28 mouse cellular contexts compared by ENCODE assay signal in the genomic region with DNA sequence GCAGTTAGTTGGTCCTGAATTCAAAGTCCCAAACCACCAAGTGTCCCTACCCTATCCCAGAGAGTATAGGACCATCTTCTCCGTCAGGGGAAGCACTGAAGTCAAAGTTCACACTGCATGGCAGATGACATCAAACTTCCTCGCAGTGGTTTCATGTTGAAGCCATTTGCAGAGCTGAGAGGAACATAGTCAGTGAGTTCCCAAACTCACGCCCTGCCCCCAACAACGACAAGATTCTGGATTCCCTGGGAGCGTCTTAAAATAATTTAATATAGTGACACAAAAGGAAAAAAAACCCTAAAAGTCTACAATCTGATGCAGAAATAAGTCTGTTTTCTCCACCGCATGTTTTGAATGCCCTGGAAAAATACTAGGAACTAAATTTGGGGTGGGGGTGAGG.
DNase-seq lines count a peak whose midpoint lies in the region; ATAC-seq and TF ChIP-seq lines count a peak whose summit lies in the region.
"Had no signal": no experiment of that assay in that cellular context is flagged by ENCODE, and none has a peak within 500 bp of the region (broad histone marks: within the 10 kb centered on the region; RNA-seq: fewer than 3 reads in every experiment).

No protein-coding gene starts in this region.

- no peak for DNase-seq in heart, embryonic 10.5 days (ENCODE audit: low spot score)
- DNase-seq in heart, adult 9 months (ENCODE audit: low spot score in 2 of 2), result no peak
- DNase-seq in liver, adult 2 months (ENCODE audit: extremely low read depth, low read depth, low spot score), result no peak
- DNase-seq in liver, postnatal 0 days, result no peak
- DNase-seq in lung, postnatal 0 days (ENCODE audit: low spot score), result no peak
- no peak for DNase-seq in lung, postnatal 25 days (ENCODE audit: low spot score)
- DNase-seq: cerebellum, adult 11-12 months; cerebellum, adult 9-11 months; embryo, embryonic 11 days; gastrocnemius, postnatal 36 days; heart, postnatal 4 days; kidney, postnatal 25 days; liver, embryonic 13.5 days; right cerebral cortex, postnatal 4 days; thymus, adult 2 months; thymus, postnatal 36 days had no signal

- no peak overlapping the region for H3K4me2 ChIP-seq in liver, postnatal 0 days (ENCODE audit: low read depth, low read length)
- no peak overlapping the region for H3K4me2 ChIP-seq in lung, postnatal 0 days (replicated peaks; ENCODE audit: low read depth, low read length)
- H3K4me2 ChIP-seq: embryonic facial prominence, embryonic 12.5 days; heart, embryonic 15.5 days; hindbrain, embryonic 13.5 days; limb, embryonic 12.5 days; liver, embryonic 13.5 days; midbrain, embryonic 13.5 days; neural tube, embryonic 13.5 days had no signal

- no peak overlapping the region for H3K9ac ChIP-seq in liver, adult 2 months (ENCODE audit: low read depth, low read length)
- no peak overlapping the region for H3K9ac ChIP-seq in liver, postnatal 0 days (replicated peaks)
- H3K9ac ChIP-seq in lung, postnatal 0 days (replicated peaks; ENCODE audit: low read depth), result no peak overlapping the region
- H3K9ac ChIP-seq: embryonic facial prominence, embryonic 12.5 days; heart, embryonic 15.5 days; hindbrain, embryonic 13.5 days; limb, embryonic 12.5 days; liver, embryonic 13.5 days; midbrain, embryonic 13.5 days; neural tube, embryonic 13.5 days had no signal

- no peaks in the 10 kb centered on the region for H3K36me3 ChIP-seq in heart, embryonic 10.5 days
- H3K36me3 ChIP-seq in liver, adult 2 months (ENCODE audit: control insufficient read depth, insufficient read depth, low read length), result no peaks in the 10 kb centered on the region
- H3K36me3 ChIP-seq in liver, postnatal 0 days (replicated peaks; ENCODE audit: insufficient read depth, low read length), result no peaks in the 10 kb centered on the region
- H3K36me3 ChIP-seq in lung, postnatal 0 days (ENCODE audit: insufficient read depth, low read length), result no peaks in the 10 kb centered on the region
- H3K36me3 ChIP-seq: embryonic facial prominence, embryonic 12.5 days; heart, embryonic 15.5 days; hindbrain, embryonic 13.5 days; limb, embryonic 12.5 days; liver, embryonic 13.5 days; midbrain, embryonic 13.5 days; neural tube, embryonic 13.5 days had no signal

- TF ChIP-seq EP300 in liver, postnatal 0 days (IDR thresholded peaks at IDR 0.05; ENCODE audit: low read depth), result no peak
- no peak for TF ChIP-seq EP300 in lung, postnatal 0 days (IDR thresholded peaks at IDR 0.05)

- peaks cover 38% of the 10 kb centered on the region for H3K4me1 ChIP-seq in heart, embryonic 10.5 days
- H3K4me1 ChIP-seq in liver, adult 2 months (ENCODE audit: control insufficient read depth, insufficient read depth, low read length), result peaks cover 5% of the 10 kb centered on the region
- peaks cover 13% of the 10 kb centered on the region; the same call in 1 of the 2 replicates for H3K4me1 ChIP-seq in liver, postnatal 0 days (ENCODE audit: insufficient read depth)
- no peaks in the 10 kb centered on the region; the same call in 1 of the 2 replicates for H3K4me1 ChIP-seq in lung, postnatal 0 days (ENCODE audit: insufficient read depth, low read depth, low read length)
- peaks cover 29% of the 10 kb centered on the region for H3K4me1 ChIP-seq in brown adipose tissue, adult 24 weeks (ENCODE audit: control insufficient read depth, insufficient read depth, insufficient read length, low read length)
- H3K4me1 ChIP-seq: hindbrain, embryonic 13.5 days; midbrain, embryonic 13.5 days; neural tube, embryonic 13.5 days had no signal

- no peak overlapping the region for H3K4me3 ChIP-seq in heart, embryonic 10.5 days
- no peak overlapping the region for H3K4me3 ChIP-seq in liver, adult 2 months (ENCODE audit: insufficient read depth, low read depth, low read length)
- H3K4me3 ChIP-seq in liver, postnatal 0 days (ENCODE audit: low read depth, low read length), result no peak overlapping the region
- no peak overlapping the region for H3K4me3 ChIP-seq in lung, postnatal 0 days (ENCODE audit: low read depth, low read length)
- no peak overlapping the region for H3K4me3 ChIP-seq in brown adipose tissue, adult 24 weeks (ENCODE audit: insufficient read depth, low read depth, low read length)
- H3K4me3 ChIP-seq: embryonic facial prominence, embryonic 12.5 days; heart, embryonic 15.5 days; hindbrain, embryonic 13.5 days; left cerebral cortex, adult 2 months; limb, embryonic 12.5 days; liver, embryonic 13.5 days; midbrain, embryonic 13.5 days; neural tube, embryonic 13.5 days had no signal

- TF ChIP-seq CTCF in liver, adult 2 months (IDR thresholded peaks at IDR 0.05; ENCODE audit: low read depth, low read length), result no peak
- no peak for TF ChIP-seq CTCF in liver, postnatal 0 days (IDR thresholded peaks at IDR 0.05; ENCODE audit: low read depth)
- TF ChIP-seq CTCF in lung, postnatal 0 days (IDR thresholded peaks at IDR 0.05), result no peak

- ATAC-seq in liver, postnatal 0 days, result no peak
- no peak for ATAC-seq in lung, postnatal 0 days
- ATAC-seq: CD4-positive, CD25-positive, alpha-beta regulatory T cell, adult 4 months; forebrain, embryonic 14.5 days; intestine, embryonic 16.5 days; midbrain, embryonic 13.5 days had no signal

- 0 out of 2 replicates have a peak, but pooled peaks cover 3% of the 10 kb centered on the region for H3K79me2 ChIP-seq in liver, adult 2 months (ENCODE audit: control insufficient read depth, insufficient read depth, low read length)

- peaks cover 10% of the 10 kb centered on the region; the same call in 1 of the 2 replicates for H3K27me3 ChIP-seq in heart, embryonic 10.5 days (ENCODE audit: insufficient read depth, poor library complexity, severe bottlenecking)
- no peaks in the 10 kb centered on the region for H3K27me3 ChIP-seq in liver, adult 2 months (ENCODE audit: control insufficient read depth, insufficient read depth, low read length)
- no peaks in the 10 kb centered on the region for H3K27me3 ChIP-seq in liver, postnatal 0 days (ENCODE audit: insufficient read depth, low read length)
- no peaks in the 10 kb centered on the region for H3K27me3 ChIP-seq in lung, postnatal 0 days (replicated peaks; ENCODE audit: insufficient read depth, low read length)
- H3K27me3 ChIP-seq: embryonic facial prominence, embryonic 12.5 days; heart, embryonic 15.5 days; hindbrain, embryonic 13.5 days; limb, embryonic 12.5 days; liver, embryonic 13.5 days; midbrain, embryonic 13.5 days; neural tube, embryonic 13.5 days had no signal

- WGBS in heart, embryonic 10.5 days, result 64% methylated on average over 6 of the region's 6 CpGs
- WGBS in liver, adult 2 months, result 84% methylated on average over 6 of the region's 6 CpGs
- WGBS in liver, postnatal 0 days (ENCODE audit: insufficient replicate concordance), result 59% methylated on average over 6 of the region's 6 CpGs
- WGBS in lung, postnatal 0 days, result 59% methylated on average over 6 of the region's 6 CpGs

- peak overlapping the region; percentile 59; the same call in 1 of the 2 replicates for H3K27ac ChIP-seq in heart, embryonic 10.5 days
- H3K27ac ChIP-seq in liver, adult 2 months (replicated peaks; ENCODE audit: insufficient read depth, low read depth, low read length), result peak overlapping the region; percentile 63
- no peak overlapping the region for H3K27ac ChIP-seq in liver, postnatal 0 days (ENCODE audit: low read depth)
- H3K27ac ChIP-seq in lung, postnatal 0 days (ENCODE audit: low read length), result peak overlapping the region; percentile 68
- peak overlapping the region; percentile 70 for H3K27ac ChIP-seq in brown adipose tissue, adult 24 weeks (replicated peaks; ENCODE audit: low read depth, low read length)
- H3K27ac ChIP-seq: embryonic facial prominence, embryonic 12.5 days; hindbrain, embryonic 13.5 days; left cerebral cortex, adult 2 months; limb, embryonic 12.5 days; liver, embryonic 13.5 days; macrophage; midbrain, embryonic 13.5 days; neural tube, embryonic 13.5 days had no signal

- no peaks in the 10 kb centered on the region for H3K9me3 ChIP-seq in heart, embryonic 10.5 days
- no peaks in the 10 kb centered on the region for H3K9me3 ChIP-seq in liver, postnatal 0 days (ENCODE audit: low read length)
- H3K9me3 ChIP-seq in lung, postnatal 0 days (ENCODE audit: low read length), result no peaks in the 10 kb centered on the region
- H3K9me3 ChIP-seq: embryonic facial prominence, embryonic 12.5 days; heart, embryonic 15.5 days; hindbrain, embryonic 13.5 days; limb, embryonic 12.5 days; liver, embryonic 13.5 days; midbrain, embryonic 13.5 days; neural tube, embryonic 13.5 days had no signal

- no peak for TF ChIP-seq POLR2A in liver, adult 2 months (IDR thresholded peaks at IDR 0.05; ENCODE audit: extremely low read depth, insufficient read depth, low read length)
